Mouse (Mus musculus) lung, postnatal 0 days (tissue): ENCODE results near the gene Gm37240. TPM values are rescaled to one million over a fixed set of nuclear protein-coding genes. Genes with fewer than 3 reads are reported as not detected.
A peak's percentile ranks its signal among the peaks of the same experiment; 100 is the strongest.

Experiments used
- ATAC-seq: fragments of 200-750 bp; cut with Nextera tagmentation; 2 replicates; pipeline ENCODE4 v1.8.0; 2017; ENCODE audit warnings: moderate library complexity
- DNase-seq: peaks from one replicate; pipeline ENCODE4 v3.0.0-alpha.2; 2016; ENCODE audit warnings: low spot score
- H3K27ac ChIP-seq: fragments of 300-500 bp; sonication (generic); 2 replicates; pipeline ENCODE4 v1.5.1; 2014; ENCODE audit warnings: antibody characterized with exemption, mild to moderate bottlenecking, low read length, mixed read lengths
- H3K27me3 ChIP-seq: fragments of 300-500 bp; sonication (generic); replicated peaks from 2 replicates; pipeline ENCODE4 v1.6.1; 2014; ENCODE audit warnings: low read length, mixed read lengths; ENCODE audit not compliant: insufficient read depth
- H3K36me3 ChIP-seq: fragments of 300-500 bp; sonication (generic); 2 replicates; pipeline ENCODE4 v1.6.1; 2014; ENCODE audit warnings: low read length, mixed read lengths; ENCODE audit not compliant: insufficient read depth
- H3K4me1 ChIP-seq: fragments of 300-500 bp; sonication (generic); 2 replicates; pipeline ENCODE4 v1.6.1; 2014; ENCODE audit warnings: antibody characterized with exemption, low read depth, low read length, mixed read lengths; ENCODE audit not compliant: insufficient read depth
- H3K4me2 ChIP-seq: fragments of 300-500 bp; sonication (generic); replicated peaks from 2 replicates; pipeline ENCODE4 v1.6.1; 2014; ENCODE audit warnings: low read depth, mild to moderate bottlenecking, low read length, moderate library complexity, mixed read lengths
- H3K4me3 ChIP-seq: fragments of 300-500 bp; sonication (generic); 2 replicates; pipeline ENCODE4 v1.5.1; 2014; ENCODE audit warnings: low read depth, low read length
- H3K9ac ChIP-seq: fragments of 300-500 bp; sonication (generic); replicated peaks from 2 replicates; pipeline ENCODE4 v1.6.1; 2014; ENCODE audit warnings: low read depth, mild to moderate bottlenecking
- H3K9me3 ChIP-seq: fragments of 300-500 bp; sonication (generic); 2 replicates; pipeline ENCODE4 v1.6.1; 2016; ENCODE audit warnings: low read length, mixed read lengths
- CTCF ChIP-seq: IDR thresholded peaks from 2 replicates; pipeline ENCODE4 v1.5.1; 2016; ENCODE audit warnings: antibody characterized with exemption, mild to moderate bottlenecking
- EP300 ChIP-seq: IDR thresholded peaks from 2 replicates; pipeline ENCODE4 v1.6.1; 2016; ENCODE audit warnings: antibody characterized with exemption, mild to moderate bottlenecking, control low read depth
- WGBS: fragments of 180-500 bp; shearing (Covaris S2); extraction: QIAGEN DNeasy Blood & Tissue Kit; methylation state at CpG from one replicate; pipeline ENCODE4 v1.1.7; 2014; 5-methylcytosine and 5-hydroxymethylcytosine counted together
- polyA plus RNA-seq: library from polyadenylated mRNA; unstranded; fragments of >200 nt; fragmentation: Nextera tagmentation; extraction: Ambion mirVana; gene quantifications from 2 replicates; pipeline ENCODE4 v1.2.1, GENCODE M21; 2015

Gm37240 gene
- polyA plus RNA-seq, 1 experiment from 2014 or later, result 8.9 TPM

GRCm38 (mm10) chr3:84930683-84931082, 956.6 kb downstream of the Gm37240 start:
- WGBS, result 87% methylated on average over 3 of the region's 3 CpGs
- Histone ChIP-seq H3K4me1 (no peaks in the 10 kb centered on the region), H3K27me3 (no peaks in the 10 kb centered on the region), H3K4me2 (no peak overlapping the region), H3K4me3 (no peak overlapping the region), H3K36me3 (no peaks in the 10 kb centered on the region), H3K9me3 (no peaks in the 10 kb centered on the region), H3K27ac (no peak overlapping the region), H3K9ac (no peak overlapping the region)
- ATAC-seq, result no peak
- DNase-seq, result no peak
- TF ChIP-seq CTCF (no peak), EP300 (no peak)

DNA sequence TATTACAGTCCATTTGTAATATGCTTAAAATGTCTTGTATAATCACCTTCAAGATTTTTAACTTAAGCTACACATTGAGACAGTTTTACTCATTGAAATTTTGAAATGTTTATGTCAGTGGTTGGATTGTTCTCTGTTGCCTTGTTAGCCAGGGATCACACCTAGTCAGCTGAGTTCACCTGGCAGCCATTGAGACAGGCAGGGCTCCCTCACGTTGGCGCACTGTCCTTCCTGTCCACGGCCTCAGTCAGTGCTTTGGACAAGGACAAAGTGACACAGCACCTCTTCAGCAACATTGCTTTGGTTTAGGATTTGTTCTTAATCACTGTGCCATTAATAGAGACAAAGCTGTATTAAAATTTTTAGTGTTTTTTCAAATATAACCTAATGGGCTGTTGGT, 958.1 kb downstream of the Gm37240 start:
- no peak overlapping the region for H3K4me2 ChIP-seq
- TF ChIP-seq CTCF (no peak), EP300 (no peak)
- H3K9ac ChIP-seq, result no peak overlapping the region
- no peaks in the 10 kb centered on the region for H3K27me3 ChIP-seq
- no peak overlapping the region for H3K4me3 ChIP-seq
- 0 out of 2 replicates have a peak, but pooled peaks cover 3% of the 10 kb centered on the region for H3K4me1 ChIP-seq
- no peaks in the 10 kb centered on the region for H3K36me3 ChIP-seq
- no peak for DNase-seq
- 81% methylated on average over 3 of the region's 3 CpGs for WGBS
- no peak overlapping the region for H3K27ac ChIP-seq
- no peaks in the 10 kb centered on the region for H3K9me3 ChIP-seq
- ATAC-seq, result no peak

DNA sequence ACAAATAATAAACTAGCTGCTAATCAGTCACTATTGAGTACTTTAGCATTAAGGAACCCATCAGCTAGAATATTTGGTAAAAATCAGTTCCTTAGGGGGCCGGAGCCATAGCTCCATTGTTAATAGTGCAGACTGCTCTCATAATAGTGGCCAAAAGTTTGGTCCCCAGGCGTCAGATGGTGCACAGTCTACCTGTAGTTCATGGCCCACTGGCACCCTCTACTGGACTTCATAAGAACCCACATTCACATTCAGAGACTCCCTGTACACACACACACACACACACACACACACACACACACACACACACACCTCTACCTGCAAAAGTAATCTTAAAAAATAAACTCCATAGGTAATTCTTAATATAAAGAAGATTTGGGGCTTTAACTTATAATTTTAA, 959.4 kb downstream of the Gm37240 start:
- H3K4me1 ChIP-seq, result 0 out of 2 replicates have a peak, but pooled peaks cover 3% of the 10 kb centered on the region
- ATAC-seq (no peak), DNase-seq (no peak)
- TF ChIP-seq EP300 (no peak), CTCF (no peak)
- no peaks in the 10 kb centered on the region for H3K9me3 ChIP-seq
- H3K9ac ChIP-seq, result no peak overlapping the region
- H3K36me3 ChIP-seq, result no peaks in the 10 kb centered on the region
- no peak overlapping the region for H3K4me2 ChIP-seq
- H3K27me3 ChIP-seq, result no peaks in the 10 kb centered on the region
- H3K27ac ChIP-seq, result no peak overlapping the region
- no peak overlapping the region for H3K4me3 ChIP-seq
- WGBS, result 77% methylated on average over 2 of the region's 2 CpGs

DNA sequence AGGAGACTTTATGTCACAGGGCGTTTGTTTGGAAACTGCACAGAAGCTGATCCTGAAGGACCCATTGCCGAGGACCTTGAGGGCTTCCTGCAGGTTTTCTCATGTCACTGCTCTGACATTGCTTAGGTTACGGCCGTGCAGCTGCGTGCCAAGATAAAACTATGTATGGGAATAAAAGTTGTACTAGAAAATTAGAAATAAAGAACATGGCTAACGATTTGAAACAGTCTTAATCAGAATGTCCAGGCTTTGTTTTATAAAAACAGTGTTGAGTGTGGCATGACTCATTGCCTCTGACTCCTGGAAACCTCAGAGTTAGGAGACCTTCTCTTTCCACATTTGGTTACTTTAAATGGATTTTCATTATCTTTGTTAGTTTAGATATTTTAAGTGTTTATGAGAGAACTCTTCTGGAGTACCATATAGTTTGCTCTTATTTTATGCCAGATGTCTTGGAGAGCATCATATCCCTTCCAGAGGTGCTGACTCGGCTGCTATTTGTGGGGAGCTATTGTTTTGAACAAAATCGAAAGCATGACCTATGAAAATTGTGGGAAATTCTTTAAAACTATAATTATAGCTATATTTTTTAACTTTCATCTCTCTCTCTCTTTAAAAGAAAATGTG, 960.0 kb downstream of the Gm37240 start:
- H3K36me3 ChIP-seq, result no peaks in the 10 kb centered on the region
- 0 out of 2 replicates have a peak, but pooled peaks cover 3% of the 10 kb centered on the region for H3K4me1 ChIP-seq
- no peak overlapping the region for H3K4me2 ChIP-seq
- ATAC-seq (no peak), DNase-seq (no peak)
- no peaks in the 10 kb centered on the region for H3K27me3 ChIP-seq
- H3K4me3 ChIP-seq, result no peak overlapping the region
- 45% methylated on average over 8 of the region's 8 CpGs for WGBS
- TF ChIP-seq CTCF (no peak), EP300 (no peak)
- H3K9me3 ChIP-seq, result no peaks in the 10 kb centered on the region
- no peak overlapping the region for H3K27ac ChIP-seq
- no peak overlapping the region for H3K9ac ChIP-seq

DNA sequence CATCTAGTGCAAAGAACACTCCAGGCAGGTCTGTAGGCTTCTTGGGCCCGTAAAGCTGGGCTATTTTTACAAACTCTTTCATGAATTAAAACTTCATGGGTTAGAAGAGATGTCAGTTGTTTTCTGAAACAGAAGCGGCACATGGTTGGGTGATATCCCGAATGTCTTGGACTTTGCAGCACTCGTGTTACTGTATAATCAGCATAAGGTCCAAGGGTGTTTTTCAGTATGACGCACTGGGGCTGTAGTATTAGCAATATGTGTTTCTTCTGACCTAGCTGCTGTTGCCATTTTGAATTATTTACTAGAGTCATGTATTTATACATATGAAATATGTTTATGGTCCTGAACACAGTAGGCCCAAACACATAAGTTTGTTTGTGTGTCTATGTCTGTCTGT, 961.2 kb downstream of the Gm37240 start:
- DNase-seq (no peak), ATAC-seq (no peak)
- no peaks in the 10 kb centered on the region for H3K27me3 ChIP-seq
- H3K4me2 ChIP-seq, result no peak overlapping the region
- no peak overlapping the region for H3K27ac ChIP-seq
- TF ChIP-seq CTCF, result no peak
- H3K9ac ChIP-seq, result no peak overlapping the region
- H3K36me3 ChIP-seq, result no peaks in the 10 kb centered on the region
- H3K9me3 ChIP-seq, result no peaks in the 10 kb centered on the region
- 94% methylated on average over 5 of the region's 5 CpGs for WGBS
- no peak overlapping the region for H3K4me3 ChIP-seq
- H3K4me1 ChIP-seq, result 0 out of 2 replicates have a peak, but pooled peaks cover 3% of the 10 kb centered on the region

GRCm38 (mm10) chr3:84925229-84925628, 962.1 kb downstream of the Gm37240 start:
- H3K9ac ChIP-seq, result no peak overlapping the region
- H3K4me3 ChIP-seq, result no peak overlapping the region
- H3K36me3 ChIP-seq, result no peaks in the 10 kb centered on the region
- H3K27me3 ChIP-seq, result no peaks in the 10 kb centered on the region
- WGBS, result 58% methylated on average over 4 of the region's 4 CpGs
- no peak for DNase-seq
- no peak overlapping the region for H3K4me2 ChIP-seq
- ATAC-seq, result peak; percentile 17; the same call in 1 of the 2 replicates
- H3K4me1 ChIP-seq, result 0 out of 2 replicates have a peak, but pooled peaks cover 3% of the 10 kb centered on the region
- no peaks in the 10 kb centered on the region for H3K9me3 ChIP-seq
- no peak for TF ChIP-seq EP300
- no peak overlapping the region for H3K27ac ChIP-seq

- no peak overlapping the region for H3K9ac ChIP-seq
- H3K4me3 ChIP-seq, result no peak overlapping the region
- no peaks in the 10 kb centered on the region for H3K9me3 ChIP-seq
- H3K27ac ChIP-seq, result no peak overlapping the region
- TF ChIP-seq EP300 (peak; percentile 51), CTCF (no peak)
- ATAC-seq, result peak; percentile 83
- H3K4me1 ChIP-seq, result 0 out of 2 replicates have a peak, but pooled peaks cover 3% of the 10 kb centered on the region
- no peak overlapping the region for H3K4me2 ChIP-seq
- no peaks in the 10 kb centered on the region for H3K36me3 ChIP-seq
- WGBS, result 50% methylated on average over 1 of the region's 1 CpGs
- DNase-seq, result peak; percentile 78
- no peaks in the 10 kb centered on the region for H3K27me3 ChIP-seq
Measured at GRCm38 (mm10) chr3:84923670-84924069, 963.6 kb downstream of the Gm37240 start.
